Mouse (Mus musculus) embryonic facial prominence, embryonic 11.5 days (tissue): ENCODE measurements around the gene Emp3. TPM values are rescaled to one million over a fixed set of nuclear protein-coding genes. Genes with fewer than 3 reads are reported as not detected.

Experiments used
- ATAC-seq: fragments of 200-750 bp; cut with Nextera tagmentation; replicated peaks from 2 replicates; pipeline ENCODE4 v1.8.0; 2017; ENCODE audit warnings: low read depth; ENCODE audit not compliant: insufficient number of reproducible peaks, low FRiP score, low TSS enrichment
- DNase-seq: peaks from one replicate; pipeline ENCODE4 v3.0.0-alpha.2; 2015; ENCODE audit warnings: low spot score
- H3K27ac ChIP-seq: fragments of 300-500 bp; sonication (generic); replicated peaks from 2 replicates; pipeline ENCODE4 v1.5.1; 2014; ENCODE audit warnings: mild to moderate bottlenecking, low read depth, low read length, control low read depth
- H3K27me3 ChIP-seq: fragments of 300-500 bp; sonication (generic); 2 replicates; pipeline ENCODE4 v1.6.1; 2014; ENCODE audit warnings: mild to moderate bottlenecking, low read length, moderate library complexity, mixed read lengths; ENCODE audit not compliant: control insufficient read depth, insufficient read depth
- H3K36me3 ChIP-seq: fragments of 300-500 bp; sonication (generic); replicated peaks from 2 replicates; pipeline ENCODE4 v1.6.1; 2014; ENCODE audit warnings: low read depth, mild to moderate bottlenecking, low read length, moderate library complexity, mixed read lengths; ENCODE audit not compliant: control insufficient read depth, insufficient read depth
- H3K4me1 ChIP-seq: fragments of 300-500 bp; sonication (generic); 2 replicates; pipeline ENCODE4 v1.6.1; 2014; ENCODE audit warnings: low read length, mixed read lengths; ENCODE audit not compliant: control insufficient read depth, insufficient read depth
- H3K4me2 ChIP-seq: fragments of 300-500 bp; sonication (generic); 2 replicates; pipeline ENCODE4 v1.6.1; 2014; ENCODE audit warnings: low read depth, mild to moderate bottlenecking, control low read depth, low read length, moderate library complexity
- H3K4me3 ChIP-seq: fragments of 300-500 bp; sonication (generic); 2 replicates; pipeline ENCODE4 v1.5.1; 2014; ENCODE audit warnings: low read depth, low read length, control low read depth
- H3K9ac ChIP-seq: fragments of 300-500 bp; sonication (generic); replicated peaks from 2 replicates; pipeline ENCODE4 v1.6.1; 2014; ENCODE audit warnings: mild to moderate bottlenecking, control low read depth, low read length
- H3K9me3 ChIP-seq: fragments of 300-500 bp; sonication (generic); replicated peaks from 2 replicates; pipeline ENCODE4 v1.6.1; 2016; ENCODE audit warnings: mild to moderate bottlenecking, low read length, inconsistent platforms, mixed read lengths; ENCODE audit not compliant: control insufficient read depth
- WGBS: fragments of 180-500 bp; shearing (Covaris S2); extraction: QIAGEN DNeasy Blood & Tissue Kit; methylation state at CpG from one replicate; pipeline ENCODE4 v1.1.7; 2014; 5-methylcytosine and 5-hydroxymethylcytosine counted together
- polyA plus RNA-seq: library from polyadenylated mRNA; unstranded; fragments of >200 nt; fragmentation: Nextera tagmentation; extraction: Ambion mirVana; gene quantifications from 2 replicates; pipeline ENCODE4 v1.2.1, GENCODE M21; 2014

Emp3 gene
- polyA plus RNA-seq, 1 experiment from 2014 or later = 24.9 TPM

GRCm38 (mm10) chr7:45872624-45873023, 48.6 kb downstream of the Emp3 start, which contains the start of gene Kdelr1:
Gene Kdelr1 (plus strand): TSS chr7:45872772.
- ATAC-seq = peak; percentile 26
- Histone ChIP-seq H3K36me3 (peaks cover 5% of the 10 kb centered on the region; the same call in 1 of the 2 replicates), H3K4me1 (peaks cover 11% of the 10 kb centered on the region), H3K9ac (peak within 1 kb of the TSS; percentile 92), H3K27ac (peak within 1 kb of the TSS; percentile 89), H3K9me3 (no peaks in the 10 kb centered on the region), H3K27me3 (peaks cover 31% of the 10 kb centered on the region), H3K4me3 (peak within 1 kb of the TSS; percentile 85), H3K4me2 (peak within 1 kb of the TSS; percentile 91)
- WGBS = 1% methylated on average over 18 of the region's 18 CpGs
- peak; percentile 96 for DNase-seq

- Histone ChIP-seq H3K4me2 (peak overlapping the region; percentile 55), H3K4me3 (peak overlapping the region; percentile 18), H3K27me3 (peaks cover 34% of the 10 kb centered on the region), H3K4me1 (peaks cover 11% of the 10 kb centered on the region), H3K27ac (no peak overlapping the region), H3K9me3 (no peaks in the 10 kb centered on the region), H3K9ac (peak overlapping the region; percentile 41), H3K36me3 (no peaks in the 10 kb centered on the region)
- DNase-seq = no peak
- no peak for ATAC-seq
- WGBS = 3% methylated on average over 29 of the region's 30 CpGs
These were observed 50.7 kb downstream of the Emp3 start for GRCm38 (mm10) chr7:45870282-45871058.

GRCm38 (mm10) chr7:45869787-45870186, 51.4 kb downstream of the Emp3 start:
- Histone ChIP-seq H3K27me3 (peaks cover 34% of the 10 kb centered on the region), H3K9me3 (no peaks in the 10 kb centered on the region), H3K27ac (no peak overlapping the region), H3K9ac (peak overlapping the region; percentile 28; the same call in 1 of the 2 replicates), H3K4me1 (peaks cover 11% of the 10 kb centered on the region), H3K4me3 (0 out of 2 replicates have a peak overlapping the region, but pooled peaks have one; percentile 10), H3K36me3 (no peaks in the 10 kb centered on the region), H3K4me2 (peak overlapping the region; percentile 13)
- 2% methylated on average over 14 of the region's 14 CpGs for WGBS
- no peak for DNase-seq
- ATAC-seq = no peak

GRCm38 (mm10) chr7:45869107-45869670, 52.0 kb downstream of the Emp3 start:
- Histone ChIP-seq H3K27me3 (peaks cover 34% of the 10 kb centered on the region), H3K4me2 (no peak overlapping the region; the same call in none of the 2 replicates), H3K9ac (peak overlapping the region; percentile 28; the same call in 1 of the 2 replicates), H3K4me3 (no peak overlapping the region), H3K36me3 (no peaks in the 10 kb centered on the region), H3K4me1 (peaks cover 11% of the 10 kb centered on the region), H3K9me3 (no peaks in the 10 kb centered on the region), H3K27ac (no peak overlapping the region)
- DNase-seq (no peak), ATAC-seq (no peak)
- 14% methylated on average over 8 of the region's 8 CpGs for WGBS

Other genes starting within 250 kb of the Emp3 start
- gene Ntn5, start 237.4 kb downstream of the Emp3 start, polyA plus RNA-seq = 0.25 TPM in 2 replicates
- 0.27 and 0.42 TPM in 2 replicates for gene Sec1, start 227.0 kb downstream of the Emp3 start, polyA plus RNA-seq
- gene Car11, start 221.6 kb downstream of the Emp3 start, polyA plus RNA-seq = 6.9 and 8.7 TPM in 2 replicates
- 4.9 and 5.6 TPM in 2 replicates for gene Dbp, start 216.3 kb downstream of the Emp3 start, polyA plus RNA-seq
- 1,026 and 1,114 TPM in 2 replicates for gene Rpl18, start 205.9 kb downstream of the Emp3 start, polyA plus RNA-seq
- gene Sphk2, start 203.4 kb downstream of the Emp3 start, polyA plus RNA-seq = 14.9 and 17.3 TPM in 2 replicates
- gene Fam83e, start 200.2 kb downstream of the Emp3 start, polyA plus RNA-seq = 0.21 and 0.35 TPM in 2 replicates
- gene Spaca4, start 195.6 kb downstream of the Emp3 start, polyA plus RNA-seq = not detected in 2 replicates
- gene Lmtk3, start 137.7 kb downstream of the Emp3 start, polyA plus RNA-seq = 2.9 and 3.2 TPM in 2 replicates
- 1.8 and 2.0 TPM in 2 replicates for gene Sult2b1, start 136.7 kb downstream of the Emp3 start, polyA plus RNA-seq
- 168 and 170 TPM in 2 replicates for gene Cyth2, start 106.8 kb downstream of the Emp3 start, polyA plus RNA-seq
- 2.1 and 2.7 TPM in 2 replicates for gene Kcnj14, start 96.6 kb downstream of the Emp3 start, polyA plus RNA-seq
- gene Grwd1, start 90.5 kb downstream of the Emp3 start, polyA plus RNA-seq = 78.6 and 81.7 TPM in 2 replicates
- 85.2 and 85.7 TPM in 2 replicates for gene Kdelr1, start 48.6 kb downstream of the Emp3 start, polyA plus RNA-seq
- gene Grin2d, start 43.0 kb downstream of the Emp3 start, polyA plus RNA-seq = 0.13 and 0.18 TPM in 2 replicates
- 0.85 and 1.0 TPM in 2 replicates for gene Syngr4, start 24.7 kb downstream of the Emp3 start, polyA plus RNA-seq
- 2.7 and 3.9 TPM in 2 replicates for gene Tmem143, start 24.5 kb downstream of the Emp3 start, polyA plus RNA-seq
- 2.1 and 2.4 TPM in 2 replicates for gene Ccdc114, start 2.7 kb upstream of the Emp3 start, polyA plus RNA-seq
- 0.04 and 0.18 TPM in 2 replicates for gene Abcc6, start 108.9 kb upstream of the Emp3 start, polyA plus RNA-seq
- 11.3 and 11.8 TPM in 2 replicates for gene Nomo1, start 112.3 kb upstream of the Emp3 start, polyA plus RNA-seq
- 0.32 TPM in 1 of 2 replicates, not detected in the other for gene Kcnj11, start 179.4 kb upstream of the Emp3 start, polyA plus RNA-seq